Mouse (Mus musculus): ENCODE measurements around the gene Taar2.

GRCm38 (mm10) chr10:23937613-23938012 is 759 bp upstream of the Taar2 start:
- TF ChIP-seq CTCF (IDR thresholded peaks at IDR 0.05; ENCODE audit: low read depth) (no peak), EP300 (optimal IDR thresholded peaks at IDR 0.05) (no peak)

All from stomach, postnatal 0 days (tissue).